Mouse (Mus musculus) gastrocnemius, adult 2 months (tissue): ENCODE measurements around the gene Cpped1. TPM values are rescaled to one million over a fixed set of nuclear protein-coding genes. Genes with fewer than 3 reads are reported as not detected.
A peak's percentile ranks its signal among the peaks of the same experiment; 100 is the strongest.

Experiments used
- DNase-seq: peaks from one replicate; pipeline ENCODE4 v3.0.0; 2022
- H3K27ac ChIP-seq: fragments of 200-600 bp; 2 replicates; pipeline ENCODE4 v1.8.1; 2022; ENCODE audit warnings: mild to moderate bottlenecking
- H3K4me3 ChIP-seq: fragments of 200-600 bp; 2 replicates; pipeline ENCODE4 v1.8.1; 2022; ENCODE audit warnings: mild to moderate bottlenecking, moderate library complexity
- CTCF ChIP-seq: fragments of 200-600 bp; IDR thresholded peaks from 2 replicates; pipeline ENCODE4 v1.8.1; 2022; ENCODE audit warnings: antibody characterized with exemption, mild to moderate bottlenecking, moderate library complexity
- intact Hi-C: fragments of 180-260 bp; cut with DNase I; formaldehyde crosslinking; loops from one replicate; pipeline ENCODE4 v1.15.1; 2025
- total RNA-seq, 2 experiments: library from RNA; stranded (reverse); gene quantifications; 2 replicates each; pipeline ENCODE4 v1.2.3; 2021

Gene Cpped1
- total RNA-seq, 2 experiments from 2014 or later, result 28.4 to 39.5 TPM

DNA sequence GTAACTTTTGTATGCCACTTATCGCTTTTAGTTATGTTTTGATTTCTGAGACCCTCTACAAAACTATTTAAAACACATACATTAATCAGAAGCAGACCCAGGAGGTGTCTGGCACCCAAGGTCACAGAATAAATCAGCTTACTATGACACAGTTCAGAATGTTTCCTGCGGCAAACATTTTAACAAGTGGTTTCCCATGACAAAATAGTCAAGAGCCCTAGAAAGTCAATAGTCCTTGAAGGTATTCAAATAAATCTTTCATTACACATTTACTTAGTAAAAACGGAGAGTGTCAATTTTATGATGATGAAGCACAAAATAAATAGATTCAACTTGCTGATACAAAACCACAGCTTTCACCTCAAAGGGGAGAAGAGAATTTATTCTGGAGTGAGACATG is 19.5 kb downstream of the Cpped1 start:
- TF ChIP-seq CTCF, result no peak
- DNase-seq, result no peak
- no peak overlapping the region for H3K27ac ChIP-seq
- intact Hi-C loops, result no loop called here
- H3K4me3 ChIP-seq, result no peak overlapping the region

DNA sequence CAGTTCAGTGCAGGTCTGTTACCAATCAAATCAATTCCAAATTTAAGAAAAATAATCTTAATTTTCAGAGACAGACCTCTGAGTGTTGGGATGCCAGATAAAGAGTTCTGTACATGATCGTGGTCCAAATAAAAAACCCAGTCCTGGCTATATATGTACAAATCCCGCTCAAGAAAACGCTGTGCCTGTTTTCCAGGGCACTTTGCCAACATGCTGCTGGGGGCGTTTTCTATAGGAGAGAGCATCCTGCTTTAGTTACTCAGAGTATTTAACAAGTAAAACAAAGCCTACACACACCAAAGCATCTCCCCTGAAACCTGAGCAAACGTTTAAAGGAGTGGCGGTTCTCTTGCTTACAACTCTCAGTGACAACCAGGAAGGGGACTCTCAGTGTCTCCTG is 27.4 kb downstream of the Cpped1 start:
- Histone ChIP-seq H3K27ac (no peak overlapping the region), H3K4me3 (no peak overlapping the region)
- no peak for DNase-seq
- no peak for TF ChIP-seq CTCF
- intact Hi-C loops, result no loop called here

DNA sequence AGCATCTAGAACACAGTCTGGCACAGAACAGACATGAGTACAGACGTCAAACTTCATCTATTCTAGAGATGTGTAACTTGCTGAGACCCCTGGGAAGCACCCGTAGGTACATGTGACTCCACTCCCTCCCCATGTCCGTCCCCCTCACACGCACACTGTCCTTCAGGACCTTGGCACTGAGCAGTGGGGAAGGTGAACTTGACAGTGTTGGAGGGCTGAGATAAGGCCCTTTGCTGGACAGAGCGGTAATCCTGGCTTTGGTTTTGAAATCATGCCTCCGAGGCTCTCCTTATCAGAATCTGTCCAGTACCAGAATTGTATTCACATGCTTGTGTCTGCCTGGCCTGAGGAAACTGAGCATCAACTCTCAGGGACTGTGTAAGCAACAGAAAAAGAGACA is 28.8 kb downstream of the Cpped1 start:
- TF ChIP-seq CTCF, result no peak
- Histone ChIP-seq H3K27ac (no peak overlapping the region), H3K4me3 (no peak overlapping the region)
- DNase-seq, result no peak
- intact Hi-C loops, result no loop called here

DNA sequence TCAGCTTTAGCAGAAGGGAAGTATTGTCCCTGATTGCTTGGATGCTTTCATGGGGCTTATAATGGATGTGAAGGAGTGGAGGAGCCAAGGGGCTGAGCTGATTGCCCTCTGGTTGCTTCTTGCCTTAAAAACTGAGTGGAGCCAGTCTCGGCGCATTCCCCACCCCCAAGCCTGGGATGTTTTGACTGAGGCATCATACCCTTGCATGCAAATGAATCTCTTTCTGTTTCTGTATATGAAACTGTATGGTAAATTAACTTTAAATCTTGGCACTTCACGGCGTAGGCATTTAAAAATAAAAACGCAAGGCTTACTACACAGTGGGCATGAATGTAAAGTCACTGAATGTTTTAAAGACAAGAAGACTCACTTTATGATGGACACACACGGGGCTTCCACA is 30.0 kb downstream of the Cpped1 start:
- intact Hi-C loops, result no loop called here
- DNase-seq, result no peak
- Histone ChIP-seq H3K27ac (no peak overlapping the region), H3K4me3 (no peak overlapping the region)
- no peak for TF ChIP-seq CTCF

DNA sequence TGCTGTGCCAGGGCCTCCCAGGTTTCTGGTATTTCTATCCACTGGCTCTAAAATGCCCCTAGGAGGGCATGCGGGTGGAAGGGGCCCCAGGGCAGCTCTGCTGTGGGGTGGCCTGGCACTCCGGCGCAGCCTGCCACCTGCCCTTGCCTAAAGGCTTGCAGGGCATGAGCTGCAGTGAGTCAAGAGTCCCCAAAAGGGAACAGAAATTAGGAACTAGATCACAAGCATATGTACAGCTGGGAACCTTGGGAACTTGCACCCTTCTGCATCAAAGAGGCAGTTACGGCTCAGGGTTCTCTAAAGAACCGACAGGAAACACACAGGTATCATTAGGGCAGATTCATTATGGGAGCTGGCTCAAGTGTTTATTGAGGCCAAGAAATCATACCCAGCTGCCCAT is 34.0 kb downstream of the Cpped1 start:
- intact Hi-C loops, result no loop called here
- no peak overlapping the region for H3K4me3 ChIP-seq
- no peak for TF ChIP-seq CTCF
- no peak for DNase-seq
- no peak overlapping the region for H3K27ac ChIP-seq

DNA sequence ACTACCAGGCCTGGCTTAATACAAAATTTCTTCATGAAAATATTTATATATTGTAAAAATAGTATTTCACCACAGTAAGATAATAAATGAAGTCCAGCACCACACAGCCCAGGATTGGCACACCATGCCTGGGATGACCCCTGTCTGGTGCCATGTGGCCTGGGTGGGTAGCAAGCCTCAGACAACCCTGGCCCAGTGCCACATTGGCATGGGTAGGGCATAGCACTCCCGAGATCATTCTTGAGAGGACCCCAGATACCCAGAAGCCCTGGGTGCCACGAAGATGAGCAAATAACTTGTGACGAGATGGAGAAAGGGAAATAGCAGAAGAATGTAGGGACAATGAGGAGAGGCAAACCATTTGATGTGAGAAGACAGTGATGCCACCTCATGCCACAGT is 36.0 kb downstream of the Cpped1 start:
- TF ChIP-seq CTCF, result no peak
- H3K4me3 ChIP-seq, result no peak overlapping the region
- no peak overlapping the region for H3K27ac ChIP-seq
- intact Hi-C loops, result no loop called here
- DNase-seq, result no peak

DNA sequence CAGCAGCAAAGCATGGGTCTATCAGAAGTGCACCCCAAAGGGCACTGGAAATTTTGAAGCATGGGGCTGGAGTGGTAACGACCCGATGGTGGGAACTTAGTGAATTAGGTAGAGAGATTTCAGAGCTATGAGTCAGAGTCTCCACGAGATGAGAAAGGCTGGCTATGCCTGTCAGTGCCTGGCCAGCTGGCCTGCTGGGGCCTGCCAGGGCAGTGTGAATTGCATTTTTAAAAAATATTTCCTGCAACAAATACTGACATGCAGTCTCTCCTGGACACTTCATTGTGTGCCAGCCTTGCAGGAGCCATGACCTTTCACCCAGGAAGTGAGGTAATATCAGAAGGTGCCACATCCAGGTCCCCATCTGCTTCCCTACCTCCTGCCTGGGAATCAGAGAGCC is 40.8 kb downstream of the Cpped1 start:
- intact Hi-C loops, result no loop called here

DNA sequence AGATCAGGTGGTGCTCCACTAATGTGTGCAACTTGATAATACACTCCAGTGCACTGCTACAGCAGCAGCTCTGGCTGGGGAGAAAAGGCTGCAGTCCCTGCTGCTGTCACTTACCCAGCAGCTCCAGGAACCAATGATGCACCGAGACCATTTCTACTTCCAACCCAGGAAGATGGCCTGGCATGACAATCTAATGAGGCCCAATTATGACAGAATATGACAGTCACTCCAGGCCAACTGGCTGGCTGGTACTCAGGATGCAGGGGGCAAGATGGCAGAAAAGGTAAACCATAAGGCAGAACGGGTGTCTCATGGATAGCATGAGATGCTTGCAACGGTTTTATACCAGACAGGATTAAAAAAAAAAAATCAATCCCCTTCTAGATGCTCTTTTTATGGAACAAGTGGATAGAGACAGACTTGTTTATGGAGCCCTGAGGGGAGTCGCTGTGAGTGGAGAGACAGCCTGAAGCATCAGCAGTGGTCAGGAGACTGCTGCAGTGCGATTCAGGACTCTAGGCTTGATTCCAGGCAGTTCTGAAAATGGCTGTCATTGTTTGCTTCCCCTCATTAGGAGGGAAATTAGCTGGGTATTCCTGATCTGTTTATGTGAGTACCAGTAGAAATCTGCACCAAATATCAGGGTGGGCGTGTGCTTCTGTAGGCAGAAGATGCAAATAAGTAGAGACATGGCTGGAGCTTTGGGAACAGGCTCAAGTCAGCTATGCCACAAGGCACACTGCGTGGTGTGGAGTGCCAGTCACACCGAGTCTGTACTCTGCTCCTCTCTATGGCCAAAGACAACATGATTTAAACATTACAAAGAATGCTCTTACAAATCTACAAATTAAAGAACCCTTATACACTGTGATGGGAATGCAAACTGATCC is 56.3 kb downstream of the Cpped1 start:
- Histone ChIP-seq H3K27ac (no peak overlapping the region), H3K4me3 (no peak overlapping the region)
- no peak for DNase-seq
- no peak for TF ChIP-seq CTCF
- intact Hi-C loops, result no loop called here

More for the DNA sequence above, 40.8 kb downstream of the Cpped1 start:
- H3K27ac ChIP-seq, result no peak overlapping the region
- no peak overlapping the region for H3K4me3 ChIP-seq
- no peak for TF ChIP-seq CTCF
- no peak for DNase-seq

DNA sequence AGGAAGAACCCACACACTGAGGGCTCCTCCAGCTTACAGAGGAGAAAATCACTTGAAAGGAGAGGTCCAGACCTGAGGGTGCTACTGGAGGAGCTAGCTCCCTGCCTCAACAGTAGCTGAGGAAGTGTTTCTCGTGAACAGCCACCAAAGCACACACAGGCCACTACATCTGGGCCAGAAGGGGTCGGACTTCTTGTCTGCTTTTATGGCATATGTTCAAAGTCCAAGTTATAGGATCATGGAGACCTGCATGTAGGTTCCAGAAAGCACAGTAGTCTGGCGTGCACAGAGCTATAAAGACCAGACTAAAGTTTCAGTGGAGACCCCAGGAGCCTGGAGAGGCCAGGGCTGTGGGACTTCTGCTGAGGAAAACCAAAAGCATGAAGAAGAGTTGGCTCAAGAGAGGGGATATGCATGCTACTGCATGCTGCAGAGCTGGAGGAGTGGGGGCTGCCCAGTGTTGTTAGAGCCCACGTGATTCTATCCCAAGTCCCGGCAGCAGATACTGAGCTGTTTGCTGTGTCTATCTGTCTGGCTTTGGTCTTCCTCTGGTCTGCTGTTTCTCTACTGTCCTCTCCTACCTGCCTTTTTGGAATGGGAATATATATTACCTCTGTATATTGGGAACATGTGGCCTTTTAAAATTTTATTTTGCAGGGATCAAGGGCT is 60.1 kb downstream of the Cpped1 start:
- TF ChIP-seq CTCF, result no peak
- DNase-seq, result no peak
- intact Hi-C loops, result no loop called here
- no peak overlapping the region for H3K27ac ChIP-seq
- H3K4me3 ChIP-seq, result no peak overlapping the region

DNA sequence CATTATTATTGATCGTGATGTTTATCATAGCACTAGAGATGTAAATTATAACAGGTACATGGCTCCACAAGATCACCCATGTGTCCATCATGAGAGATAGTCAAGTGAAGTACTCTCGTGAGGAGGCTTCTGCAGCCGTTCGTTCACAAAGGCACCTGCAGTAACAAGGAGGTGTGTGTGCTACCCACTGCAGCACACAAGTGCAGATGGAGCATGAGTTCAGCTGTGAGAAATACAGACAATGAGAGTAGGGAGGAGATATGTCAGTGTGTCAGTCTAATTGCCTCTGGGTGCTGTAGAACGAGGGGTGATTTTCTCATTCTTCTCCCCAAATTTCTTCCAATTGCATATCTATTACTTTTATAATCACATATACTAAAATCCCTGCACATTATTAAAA is 63.9 kb downstream of the Cpped1 start:
- TF ChIP-seq CTCF, result no peak
- Histone ChIP-seq H3K27ac (no peak overlapping the region), H3K4me3 (no peak overlapping the region)
- DNase-seq, result no peak
- intact Hi-C loops, result no loop called here

DNA sequence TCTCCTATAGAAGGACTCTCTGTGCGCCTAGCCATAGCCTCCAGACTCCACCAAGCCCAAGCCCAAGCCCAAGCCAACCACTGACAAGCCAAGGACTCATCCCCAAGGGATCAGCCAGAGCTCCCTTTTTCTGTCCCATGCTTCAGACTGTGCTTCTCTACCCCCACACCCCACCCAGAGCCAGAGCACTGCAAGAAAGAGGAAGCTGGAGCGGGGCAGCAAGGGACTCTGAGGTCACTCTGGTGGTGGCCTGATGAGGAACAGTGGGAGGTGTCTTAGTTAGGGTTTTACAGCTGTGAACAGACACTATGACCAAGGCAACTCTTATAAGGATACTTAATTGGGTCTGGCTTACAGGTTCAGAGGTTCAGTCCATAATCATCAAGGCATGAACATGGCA is 65.8 kb downstream of the Cpped1 start:
- intact Hi-C loops, result no loop called here
- no peak for DNase-seq
- Histone ChIP-seq H3K4me3 (no peak overlapping the region), H3K27ac (no peak overlapping the region)
- no peak for TF ChIP-seq CTCF

DNA sequence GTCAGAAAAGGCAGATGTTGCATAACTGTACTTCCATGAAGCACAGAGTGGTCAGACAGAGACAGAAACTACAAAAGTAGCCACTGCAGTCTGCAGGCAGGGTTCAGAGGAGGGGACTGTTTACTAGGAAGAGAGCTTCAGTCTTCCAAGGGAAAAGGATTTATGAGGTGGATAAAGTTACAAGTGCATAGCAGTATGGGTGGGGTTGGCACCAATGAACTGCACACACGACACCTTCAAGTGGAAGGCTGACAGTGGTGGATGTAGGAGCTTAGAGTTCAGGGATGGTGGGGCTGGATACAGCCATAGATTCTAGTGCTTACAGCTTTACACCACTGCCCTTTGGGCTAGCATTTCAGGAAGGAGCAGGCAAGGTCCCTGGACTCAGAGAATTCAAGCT is 75.8 kb downstream of the Cpped1 start:
- Histone ChIP-seq H3K27ac (peak overlapping the region; percentile 75), H3K4me3 (no peak overlapping the region)
- peak; percentile 38 for DNase-seq
- TF ChIP-seq CTCF, result no peak
- intact Hi-C loops, result no loop called here

DNA sequence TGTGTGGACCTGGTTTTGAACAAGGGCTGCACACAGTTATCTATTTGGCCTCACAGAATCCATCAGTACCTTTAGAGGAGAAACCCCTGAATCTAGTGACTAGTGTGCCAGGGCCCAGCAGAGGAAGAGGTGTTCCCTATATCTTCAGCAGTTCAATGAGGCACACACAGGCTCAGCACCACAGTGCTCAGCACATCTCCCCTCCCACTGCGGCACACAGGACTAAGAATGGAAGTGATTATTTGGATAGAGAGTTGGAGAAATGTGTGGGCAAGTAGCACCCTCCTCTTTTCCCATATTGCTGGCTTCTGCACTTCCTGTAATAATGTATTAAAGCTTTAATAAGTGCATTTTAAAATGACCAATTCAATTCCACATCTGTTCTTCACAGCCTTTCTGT is 80.4 kb downstream of the Cpped1 start:
- no peak for DNase-seq
- intact Hi-C loops, result no loop called here
- Histone ChIP-seq H3K4me3 (no peak overlapping the region), H3K27ac (no peak overlapping the region)
- TF ChIP-seq CTCF, result no peak

DNA sequence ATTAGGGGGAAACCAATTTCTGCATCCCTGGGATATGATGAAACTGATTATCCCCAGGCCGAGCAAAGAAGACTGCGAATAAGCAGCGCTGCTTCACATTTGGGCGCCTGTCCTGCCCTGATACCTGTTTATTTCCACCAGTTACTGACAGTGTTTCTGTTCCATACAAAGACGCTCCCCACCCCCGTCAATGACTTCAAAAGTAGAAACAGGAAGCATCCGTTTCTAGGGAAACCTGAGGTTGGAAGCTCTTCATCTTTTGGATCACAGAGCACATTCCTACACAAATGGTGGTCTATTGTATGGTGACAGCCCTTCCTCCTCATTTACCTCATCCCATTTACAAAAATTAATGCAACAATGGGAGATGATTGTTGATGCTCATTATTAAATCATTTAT is 84.4 kb downstream of the Cpped1 start:
- no peak for TF ChIP-seq CTCF
- no peak for DNase-seq

More for the DNA sequence above, 84.4 kb downstream of the Cpped1 start:
- Histone ChIP-seq H3K27ac (no peak overlapping the region), H3K4me3 (no peak overlapping the region)
- intact Hi-C loops, result no loop called here
